Mouse (Mus musculus): ENCODE data around the gene Apba1. TPM values are rescaled to one million over a fixed set of nuclear protein-coding genes. Genes with fewer than 3 reads are reported as not detected.

The Apba1 gene
- total and polyA plus RNA-seq, 2 experiments from 2014 or later, result 0.36 to 2.4 TPM

DNA sequence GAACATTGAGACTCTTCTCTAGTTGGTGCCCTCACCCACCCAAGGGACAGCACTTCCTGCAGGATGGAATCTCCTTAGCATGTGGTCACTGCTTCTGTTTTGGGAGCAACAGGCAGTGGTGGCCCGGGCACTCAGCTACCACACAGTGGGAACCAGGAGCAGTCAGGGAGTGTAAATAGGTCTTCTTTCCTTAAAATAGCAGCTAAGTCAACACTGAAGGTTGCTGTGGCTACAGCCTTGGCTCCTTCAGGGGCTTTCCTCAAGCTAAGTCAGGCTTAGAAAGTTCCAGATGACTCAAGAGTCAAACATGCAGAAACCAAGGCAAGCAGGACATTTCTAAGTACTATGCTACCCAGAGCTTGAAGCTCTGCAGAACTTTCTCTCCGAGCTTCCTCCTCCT is 228.6 kb downstream of the Apba1 start:
- ATAC-seq (ENCODE audit: insufficient read depth, low read depth), result peak; percentile 14; the same call in 1 of the 2 replicates
- Histone ChIP-seq H3K9me3 (replicated peaks; ENCODE audit: control insufficient read depth, low read length) (no peaks in the 10 kb centered on the region), H3K4me2 (ENCODE audit: low read depth, low read length) (no peak overlapping the region), H3K4me1 (ENCODE audit: control insufficient read depth, insufficient read depth) (0 out of 2 replicates have a peak, but pooled peaks cover 8% of the 10 kb centered on the region), H3K27ac (ENCODE audit: low read depth) (peak overlapping the region; percentile 61), H3K9ac (replicated peaks; ENCODE audit: low read depth, low read length) (no peak overlapping the region), H3K27me3 (ENCODE audit: control insufficient read depth, insufficient read depth, low read length) (no peaks in the 10 kb centered on the region), H3K36me3 (replicated peaks; ENCODE audit: control insufficient read depth, insufficient read depth, low read length) (peaks cover 23% of the 10 kb centered on the region), H3K4me3 (ENCODE audit: low read depth, low read length) (no peak overlapping the region)
- peak; percentile 41 for DNase-seq (ENCODE audit: low spot score)
- WGBS, result 20% methylated on average over 2 of the region's 2 CpGs
- no peak for TF ChIP-seq EP300 (IDR thresholded peaks at IDR 0.05; ENCODE audit: low read depth)
- TF ChIP-seq CTCF (IDR thresholded peaks at IDR 0.05; ENCODE audit: low read depth), result no peak

- Histone ChIP-seq H3K4me1 (ENCODE audit: control insufficient read depth, insufficient read depth) (0 out of 2 replicates have a peak, but pooled peaks cover 8% of the 10 kb centered on the region), H3K4me3 (ENCODE audit: low read depth, low read length) (no peak overlapping the region), H3K27me3 (ENCODE audit: control insufficient read depth, insufficient read depth, low read length) (no peaks in the 10 kb centered on the region), H3K27ac (ENCODE audit: low read depth) (no peak overlapping the region), H3K9ac (replicated peaks; ENCODE audit: low read depth, low read length) (no peak overlapping the region), H3K9me3 (replicated peaks; ENCODE audit: control insufficient read depth, low read length) (no peaks in the 10 kb centered on the region), H3K4me2 (ENCODE audit: low read depth, low read length) (no peak overlapping the region), H3K36me3 (replicated peaks; ENCODE audit: control insufficient read depth, insufficient read depth, low read length) (peaks cover 16% of the 10 kb centered on the region)
- DNase-seq (ENCODE audit: low spot score) (no peak), ATAC-seq (ENCODE audit: insufficient read depth, low read depth) (no peak)
- TF ChIP-seq CTCF (IDR thresholded peaks at IDR 0.05; ENCODE audit: low read depth) (no peak), EP300 (IDR thresholded peaks at IDR 0.05; ENCODE audit: low read depth) (no peak)
- 80% methylated on average over 4 of the region's 4 CpGs for WGBS
Measured at GRCm38 (mm10) chr19:23988166-23988565, 229.5 kb downstream of the Apba1 start.

- H3K9me3 ChIP-seq (replicated peaks; ENCODE audit: control insufficient read depth, low read length), result no peaks in the 10 kb centered on the region
- H3K4me1 ChIP-seq (ENCODE audit: control insufficient read depth, insufficient read depth), result 0 out of 2 replicates have a peak, but pooled peaks cover 16% of the 10 kb centered on the region
- peaks cover 4% of the 10 kb centered on the region; the same call in 1 of the 2 replicates for H3K36me3 ChIP-seq (replicated peaks; ENCODE audit: control insufficient read depth, insufficient read depth, low read length)
- WGBS, result 69% methylated on average over 10 of the region's 10 CpGs
- H3K27ac ChIP-seq (ENCODE audit: low read depth), result no peak overlapping the region
- H3K9ac ChIP-seq (replicated peaks; ENCODE audit: low read depth, low read length), result no peak overlapping the region
- DNase-seq (ENCODE audit: low spot score), result no peak
- no peak for ATAC-seq (ENCODE audit: insufficient read depth, low read depth)
- H3K27me3 ChIP-seq (ENCODE audit: control insufficient read depth, insufficient read depth, low read length), result no peaks in the 10 kb centered on the region
- H3K4me2 ChIP-seq (ENCODE audit: low read depth, low read length), result no peak overlapping the region
- no peak overlapping the region for H3K4me3 ChIP-seq (ENCODE audit: low read depth, low read length)
- no peak for TF ChIP-seq CTCF (IDR thresholded peaks at IDR 0.05; ENCODE audit: low read depth)
- no peak for TF ChIP-seq EP300 (IDR thresholded peaks at IDR 0.05; ENCODE audit: low read depth)
Measured at GRCm38 (mm10) chr19:23995766-23996399, 237.2 kb downstream of the Apba1 start.

Other genes with a start within 250 kb of the Apba1 start
- gene 1700028P14Rik, start 106.1 kb upstream of the Apba1 start, total RNA-seq (2014; rRNA removed; ENCODE audit: low replicate concordance), result not detected in 2 replicates
- gene 1700028P14Rik, start 106.1 kb upstream of the Apba1 start, polyA plus RNA-seq (2015; fragmentation: Nextera tagmentation; extraction: Ambion mirVana), result 0.32 TPM in 1 of 2 replicates, not detected in the other
- gene Ptar1, start 71.5 kb upstream of the Apba1 start, total RNA-seq (2014; rRNA removed; ENCODE audit: low replicate concordance), result 7.5 and 17.0 TPM in 2 replicates
- gene Ptar1, start 71.5 kb upstream of the Apba1 start, polyA plus RNA-seq (2015; fragmentation: Nextera tagmentation; extraction: Ambion mirVana), result 3.2 and 4.1 TPM in 2 replicates